Mouse (Mus musculus): ENCODE measurements around the gene Dzip1l. TPM values are rescaled to one million over a fixed set of nuclear protein-coding genes. Genes with fewer than 3 reads are reported as not detected.

Gene Dzip1l
- polyA plus RNA-seq, 1 experiment = 0.54 TPM

- Histone ChIP-seq H3K4me1 (ENCODE audit: control insufficient read depth, insufficient read depth, low read length) (no peaks in the 10 kb centered on the region), H3K36me3 (ENCODE audit: control insufficient read depth, insufficient read depth, low read length) (no peaks in the 10 kb centered on the region), H3K27ac (ENCODE audit: control insufficient read depth, insufficient read depth, low read depth, low read length) (no peak overlapping the region), H3K27me3 (ENCODE audit: control insufficient read depth, insufficient read depth, low read length) (no peaks in the 10 kb centered on the region), H3K4me3 (ENCODE audit: control insufficient read depth, low read depth, low read length) (no peak overlapping the region)
- TF ChIP-seq POLR2A (IDR thresholded peaks at IDR 0.05; ENCODE audit: control insufficient read depth, low read depth, low read length) (no peak), CTCF (IDR thresholded peaks at IDR 0.05; ENCODE audit: control insufficient read depth, insufficient read depth, insufficient replicate concordance, low read depth, low read length) (no peak)
Measured at GRCm38 (mm10) chr9:99675714-99676113, 46.4 kb downstream of the Dzip1l start.

DNA sequence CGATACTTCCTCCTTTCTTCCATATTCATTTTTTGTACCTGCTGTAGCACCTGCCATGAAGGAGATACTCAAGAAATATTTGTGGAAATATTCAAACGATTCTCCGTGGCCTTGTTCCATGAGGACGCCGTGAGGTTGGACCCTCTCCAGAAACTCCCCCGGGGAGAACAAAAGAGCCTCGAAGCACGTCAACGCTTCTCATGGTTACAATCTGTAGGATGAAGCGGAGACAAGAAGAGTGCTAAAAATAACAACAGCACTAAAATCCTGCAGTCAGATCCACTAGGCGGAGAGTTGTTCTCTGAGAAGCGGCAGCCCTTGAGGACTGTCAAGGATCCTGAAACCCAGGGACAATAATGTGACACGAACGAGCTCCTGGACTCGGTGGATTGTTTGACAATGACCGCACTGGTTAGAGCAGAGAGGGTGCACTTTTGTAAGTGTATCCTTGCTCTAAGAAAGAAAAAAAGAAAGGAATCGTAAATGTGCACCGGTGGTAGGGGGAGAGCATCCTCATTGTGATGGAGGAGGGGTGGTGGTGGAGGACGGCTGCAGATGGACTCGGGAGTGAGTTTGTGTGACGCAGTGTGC lies 52.8 kb downstream of the Dzip1l start:
- no peaks in the 10 kb centered on the region for H3K36me3 ChIP-seq (ENCODE audit: control insufficient read depth, insufficient read depth, low read length)

DNA sequence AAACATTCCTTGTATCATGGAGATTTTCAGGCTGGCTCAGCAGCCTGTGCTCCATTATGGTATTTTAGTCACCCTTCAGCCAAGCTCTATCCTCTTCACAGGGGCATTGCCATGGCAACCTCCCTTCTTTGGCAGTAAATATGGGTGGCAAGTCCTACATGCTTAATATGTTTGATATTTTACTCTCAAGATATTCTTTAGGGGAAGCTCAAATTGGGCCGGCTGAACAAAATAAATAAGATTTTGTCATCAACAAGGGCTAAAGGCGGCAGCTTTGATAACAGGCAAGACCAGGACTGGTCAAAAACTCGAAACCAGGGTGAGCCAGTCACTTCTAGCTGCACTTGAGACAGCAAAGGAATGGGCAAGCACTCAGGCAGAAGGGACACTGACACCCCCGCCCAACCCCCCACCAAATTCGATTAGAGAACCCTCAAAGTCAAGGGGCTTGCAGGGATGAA lies 55.8 kb downstream of the Dzip1l start:
- Histone ChIP-seq H3K36me3 (ENCODE audit: control insufficient read depth, insufficient read depth, low read length) (no peaks in the 10 kb centered on the region), H3K27me3 (ENCODE audit: control insufficient read depth, insufficient read depth, low read length) (no peaks in the 10 kb centered on the region), H3K27ac (ENCODE audit: control insufficient read depth, insufficient read depth, low read depth, low read length) (no peak overlapping the region), H3K4me1 (ENCODE audit: control insufficient read depth, insufficient read depth, low read length) (peaks cover 2% of the 10 kb centered on the region), H3K4me3 (ENCODE audit: control insufficient read depth, low read depth, low read length) (no peak overlapping the region)
- no peak for TF ChIP-seq CTCF (IDR thresholded peaks at IDR 0.05; ENCODE audit: control insufficient read depth, insufficient read depth, insufficient replicate concordance, low read depth, low read length)
- TF ChIP-seq POLR2A (IDR thresholded peaks at IDR 0.05; ENCODE audit: control insufficient read depth, low read depth, low read length) = no peak

More for the DNA sequence above, 52.8 kb downstream of the Dzip1l start:
- Histone ChIP-seq H3K27ac (ENCODE audit: control insufficient read depth, insufficient read depth, low read depth, low read length) (peak overlapping the region; percentile 70), H3K4me1 (ENCODE audit: control insufficient read depth, insufficient read depth, low read length) (peaks cover 2% of the 10 kb centered on the region), H3K4me3 (ENCODE audit: control insufficient read depth, low read depth, low read length) (peak overlapping the region; percentile 45), H3K27me3 (ENCODE audit: control insufficient read depth, insufficient read depth, low read length) (no peaks in the 10 kb centered on the region)
- TF ChIP-seq POLR2A (IDR thresholded peaks at IDR 0.05; ENCODE audit: control insufficient read depth, low read depth, low read length) = no peak
- no peak for TF ChIP-seq CTCF (IDR thresholded peaks at IDR 0.05; ENCODE audit: control insufficient read depth, insufficient read depth, insufficient replicate concordance, low read depth, low read length)

- Histone ChIP-seq H3K36me3 (ENCODE audit: control insufficient read depth, insufficient read depth, low read length) (no peaks in the 10 kb centered on the region), H3K4me1 (ENCODE audit: control insufficient read depth, insufficient read depth, low read length) (peaks cover 2% of the 10 kb centered on the region), H3K4me3 (ENCODE audit: control insufficient read depth, low read depth, low read length) (no peak overlapping the region), H3K27ac (ENCODE audit: control insufficient read depth, insufficient read depth, low read depth, low read length) (no peak overlapping the region), H3K27me3 (ENCODE audit: control insufficient read depth, insufficient read depth, low read length) (no peaks in the 10 kb centered on the region)
- TF ChIP-seq POLR2A (IDR thresholded peaks at IDR 0.05; ENCODE audit: control insufficient read depth, low read depth, low read length) (no peak), CTCF (IDR thresholded peaks at IDR 0.05; ENCODE audit: control insufficient read depth, insufficient read depth, insufficient replicate concordance, low read depth, low read length) (no peak)
Measured at GRCm38 (mm10) chr9:99685536-99686231, 56.4 kb downstream of the Dzip1l start.

GRCm38 (mm10) chr9:99689796-99690195 lies 60.5 kb downstream of the Dzip1l start:
- Histone ChIP-seq H3K4me3 (ENCODE audit: control insufficient read depth, low read depth, low read length) (no peak overlapping the region), H3K36me3 (ENCODE audit: control insufficient read depth, insufficient read depth, low read length) (no peaks in the 10 kb centered on the region), H3K4me1 (ENCODE audit: control insufficient read depth, insufficient read depth, low read length) (no peaks in the 10 kb centered on the region), H3K27ac (ENCODE audit: control insufficient read depth, insufficient read depth, low read depth, low read length) (no peak overlapping the region), H3K27me3 (ENCODE audit: control insufficient read depth, insufficient read depth, low read length) (no peaks in the 10 kb centered on the region)
- no peak for TF ChIP-seq POLR2A (IDR thresholded peaks at IDR 0.05; ENCODE audit: control insufficient read depth, low read depth, low read length)

DNA sequence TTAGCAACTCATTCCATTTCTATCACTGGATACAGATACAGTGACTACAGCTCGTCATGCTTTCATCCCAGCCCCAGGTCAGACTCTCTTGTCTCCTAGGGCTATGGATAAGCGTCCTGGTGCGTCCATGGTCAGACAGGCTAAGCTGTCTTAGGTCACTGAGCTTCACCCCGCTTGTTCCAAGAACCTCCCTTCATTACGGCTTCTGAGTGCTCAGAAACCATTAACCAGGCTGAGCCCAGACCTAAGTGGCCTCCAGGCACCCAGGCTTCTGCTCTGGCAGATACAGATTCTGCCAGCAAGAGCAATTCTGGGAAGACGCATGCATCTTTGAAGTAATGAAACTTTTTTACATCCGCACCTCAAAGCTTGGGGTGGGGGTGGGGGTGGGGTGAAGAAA lies 61.1 kb downstream of the Dzip1l start:
- no peaks in the 10 kb centered on the region for H3K4me1 ChIP-seq (ENCODE audit: control insufficient read depth, insufficient read depth, low read length)
- no peak overlapping the region for H3K27ac ChIP-seq (ENCODE audit: control insufficient read depth, insufficient read depth, low read depth, low read length)
- no peak for TF ChIP-seq CTCF (IDR thresholded peaks at IDR 0.05; ENCODE audit: control insufficient read depth, insufficient read depth, insufficient replicate concordance, low read depth, low read length)
- TF ChIP-seq POLR2A (IDR thresholded peaks at IDR 0.05; ENCODE audit: control insufficient read depth, low read depth, low read length) = no peak
- no peak overlapping the region for H3K4me3 ChIP-seq (ENCODE audit: control insufficient read depth, low read depth, low read length)
- no peaks in the 10 kb centered on the region for H3K36me3 ChIP-seq (ENCODE audit: control insufficient read depth, insufficient read depth, low read length)
- no peaks in the 10 kb centered on the region for H3K27me3 ChIP-seq (ENCODE audit: control insufficient read depth, insufficient read depth, low read length)

DNA sequence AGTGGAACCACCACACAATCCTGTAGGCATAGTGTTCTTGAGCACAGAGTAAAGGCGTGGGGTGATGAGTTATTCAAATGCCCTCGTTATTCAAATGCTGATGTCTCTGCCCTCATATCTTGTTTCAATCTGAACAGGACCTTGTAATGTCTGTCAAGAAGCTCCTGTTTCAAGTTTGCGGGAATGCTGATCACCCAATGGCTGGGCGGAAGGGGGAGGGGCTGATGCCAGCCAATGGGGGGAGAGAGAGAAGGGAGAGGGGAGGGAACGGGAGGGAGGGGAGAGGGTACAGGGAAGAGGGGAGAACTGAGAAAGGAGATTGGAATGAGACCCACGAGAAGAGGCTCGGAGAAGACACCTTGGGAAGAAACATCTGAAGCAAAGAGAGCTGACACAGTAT lies 65.7 kb downstream of the Dzip1l start:
- Histone ChIP-seq H3K27ac (ENCODE audit: control insufficient read depth, insufficient read depth, low read depth, low read length) (no peak overlapping the region), H3K4me1 (ENCODE audit: control insufficient read depth, insufficient read depth, low read length) (no peaks in the 10 kb centered on the region), H3K27me3 (ENCODE audit: control insufficient read depth, insufficient read depth, low read length) (no peaks in the 10 kb centered on the region), H3K36me3 (ENCODE audit: control insufficient read depth, insufficient read depth, low read length) (no peaks in the 10 kb centered on the region), H3K4me3 (ENCODE audit: control insufficient read depth, low read depth, low read length) (no peak overlapping the region)
- no peak for TF ChIP-seq CTCF (IDR thresholded peaks at IDR 0.05; ENCODE audit: control insufficient read depth, insufficient read depth, insufficient replicate concordance, low read depth, low read length)
- TF ChIP-seq POLR2A (IDR thresholded peaks at IDR 0.05; ENCODE audit: control insufficient read depth, low read depth, low read length) = no peak
